Mouse (Mus musculus) myocyte (in vitro differentiated cells): Measurements from ENCODE around the gene Dapk2.

ENCODE experiments used
- E2F4 ChIP-seq: IDR thresholded peaks from one replicate; pipeline ENCODE4 v1.6.1; 2011; ENCODE audit warnings: mild to moderate bottlenecking, control low read depth, moderate library complexity; ENCODE audit not compliant: insufficient read depth
- MYOG ChIP-seq, 3 experiments: IDR thresholded peaks; one replicate each; pipeline ENCODE4 v1.6.1; 2011; ENCODE audit warnings: control low read depth in 2 of 3, low read depth in 2 of 3, mild to moderate bottlenecking in 2 of 3; ENCODE audit not compliant: insufficient read length in 2 of 3, control insufficient read depth in 1 of 3, insufficient read depth in 1 of 3
- POLR2A ChIP-seq: IDR thresholded peaks from one replicate; pipeline ENCODE4 v1.6.1; 2011; ENCODE audit warnings: low read depth, mild to moderate bottlenecking, control low read depth, moderate library complexity; ENCODE audit not compliant: insufficient read length
- POLR2AphosphoS2 ChIP-seq: IDR thresholded peaks from one replicate; pipeline ENCODE4 v1.6.1; 2011; ENCODE audit warnings: low read depth, control low read depth; ENCODE audit not compliant: insufficient read length
- REST ChIP-seq: IDR thresholded peaks from one replicate; pipeline ENCODE4 v1.6.1; 2011; ENCODE audit warnings: mild to moderate bottlenecking, control low read depth, moderate library complexity; ENCODE audit not compliant: insufficient read depth, insufficient read length
- USF1 ChIP-seq: IDR thresholded peaks from one replicate; pipeline ENCODE4 v1.6.1; 2011; ENCODE audit warnings: low read depth, mild to moderate bottlenecking, control low read depth, moderate library complexity

DNA sequence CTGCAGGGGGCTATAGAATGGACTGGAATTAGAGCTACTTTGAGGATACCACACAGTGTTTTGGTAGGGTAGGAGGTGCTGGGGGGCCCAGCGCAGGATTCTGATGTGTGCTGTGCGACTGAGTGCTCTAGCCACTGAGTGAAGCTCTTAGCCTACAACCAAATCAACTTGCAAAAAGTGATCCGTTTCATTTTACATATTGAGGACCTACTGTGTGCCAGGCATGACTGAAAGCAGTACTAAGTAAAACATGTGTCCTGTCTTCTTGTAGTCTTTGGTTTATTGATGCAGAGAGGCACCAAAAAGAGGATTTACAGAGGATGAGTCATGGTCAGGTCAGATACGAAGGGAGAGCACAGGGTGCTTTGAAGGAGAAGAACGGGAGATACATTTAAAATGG lies 9.2 kb downstream of the Dapk2 start:
- TF ChIP-seq REST (no peak), POLR2AphosphoS2 (no peak), USF1 (no peak), E2F4 (no peak), POLR2A (no peak), MYOG (IDR thresholded peaks at IDR 0.05; ENCODE audit: control insufficient read depth in 1 of 3, insufficient read depth in 1 of 3, insufficient read length in 2 of 3, low read depth in 2 of 3) (no peak)
